Mouse (Mus musculus): ENCODE results near the gene Ly6g6e.

Gene Ly6g6e

GRCm38 (mm10) chr17:35074097-35074496 lies 2.6 kb upstream of the Ly6g6e start:
- no peak for DNase-seq (ENCODE audit: low read depth)

GRCm38 (mm10) chr17:35077285-35077684 lies 583 bp downstream of the Ly6g6e start:
- no peak for DNase-seq (ENCODE audit: low read depth)

DNA sequence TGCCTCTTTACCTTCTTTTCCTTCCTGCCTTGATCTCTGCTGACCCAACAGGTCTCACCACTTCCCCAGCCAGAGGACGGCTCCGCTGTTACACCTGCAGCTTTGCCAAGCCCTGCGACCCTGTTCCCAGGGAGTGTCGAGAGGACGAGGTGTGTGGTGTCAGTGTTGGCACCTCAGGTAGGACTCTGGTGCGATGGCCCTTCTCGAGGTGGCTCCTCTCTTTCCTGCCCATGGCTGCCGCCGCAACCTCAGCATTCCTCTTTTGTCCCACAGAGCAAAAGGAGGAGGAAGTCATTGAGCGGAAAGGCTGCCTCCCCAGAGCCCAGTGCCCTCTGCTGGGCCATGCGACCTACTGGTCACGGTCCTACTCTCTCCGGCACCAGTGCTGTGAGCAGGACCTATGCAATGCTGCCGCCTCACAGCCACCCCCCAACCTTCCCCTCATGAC lies 1.1 kb downstream of the Ly6g6e start, which contains the start of gene Ly6g6d:
TSS of gene Ly6g6d (minus strand) at position 280 of the 448 bp plus-strand sequence.
- DNase-seq (ENCODE audit: low read depth) = no peak

- no peak for DNase-seq (ENCODE audit: low read depth)
Observed at GRCm38 (mm10) chr17:35079778-35080177, 3.1 kb downstream of the Ly6g6e start.

DNA sequence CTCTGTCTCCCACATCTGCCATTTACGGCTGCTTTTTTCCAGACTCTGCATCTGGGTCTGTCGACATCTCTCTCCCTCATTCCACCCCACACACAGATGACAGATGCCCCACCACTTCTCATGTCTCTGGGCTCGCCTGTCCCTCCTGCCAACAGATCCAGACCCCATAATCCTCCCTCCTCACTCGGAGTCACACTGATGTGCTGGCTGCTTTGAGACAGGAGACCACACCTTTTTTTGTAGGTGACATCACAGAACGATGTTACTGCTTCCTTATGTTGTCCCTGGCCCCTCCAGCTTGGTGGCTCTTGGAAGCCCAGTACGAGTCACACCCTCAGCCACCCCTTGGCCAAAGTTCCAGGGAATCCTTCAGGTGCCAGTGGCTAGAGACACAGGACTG lies 3.5 kb downstream of the Ly6g6e start:
- DNase-seq (ENCODE audit: low read depth) = no peak

DNA sequence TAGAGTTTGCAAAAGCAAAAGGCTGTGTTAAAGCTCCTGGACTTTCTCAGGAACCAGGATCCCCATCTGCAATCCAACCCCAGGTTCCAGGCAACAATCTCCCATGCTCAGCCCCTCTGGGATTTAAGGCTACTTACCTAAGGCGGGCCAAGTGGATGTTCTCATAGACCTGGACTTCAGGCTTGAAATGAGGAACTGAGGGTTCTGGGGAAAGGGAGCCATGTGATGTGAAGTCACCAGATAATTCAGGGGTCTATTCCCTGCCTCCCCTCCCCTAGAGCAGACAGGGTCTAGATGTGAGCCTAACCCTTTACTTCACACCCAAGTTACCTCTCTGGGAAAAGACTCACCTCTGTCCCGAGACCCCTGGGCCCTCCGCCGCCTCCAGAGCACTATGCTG lies 4.0 kb downstream of the Ly6g6e start:
- no peak for DNase-seq (ENCODE audit: low read depth)

DNA sequence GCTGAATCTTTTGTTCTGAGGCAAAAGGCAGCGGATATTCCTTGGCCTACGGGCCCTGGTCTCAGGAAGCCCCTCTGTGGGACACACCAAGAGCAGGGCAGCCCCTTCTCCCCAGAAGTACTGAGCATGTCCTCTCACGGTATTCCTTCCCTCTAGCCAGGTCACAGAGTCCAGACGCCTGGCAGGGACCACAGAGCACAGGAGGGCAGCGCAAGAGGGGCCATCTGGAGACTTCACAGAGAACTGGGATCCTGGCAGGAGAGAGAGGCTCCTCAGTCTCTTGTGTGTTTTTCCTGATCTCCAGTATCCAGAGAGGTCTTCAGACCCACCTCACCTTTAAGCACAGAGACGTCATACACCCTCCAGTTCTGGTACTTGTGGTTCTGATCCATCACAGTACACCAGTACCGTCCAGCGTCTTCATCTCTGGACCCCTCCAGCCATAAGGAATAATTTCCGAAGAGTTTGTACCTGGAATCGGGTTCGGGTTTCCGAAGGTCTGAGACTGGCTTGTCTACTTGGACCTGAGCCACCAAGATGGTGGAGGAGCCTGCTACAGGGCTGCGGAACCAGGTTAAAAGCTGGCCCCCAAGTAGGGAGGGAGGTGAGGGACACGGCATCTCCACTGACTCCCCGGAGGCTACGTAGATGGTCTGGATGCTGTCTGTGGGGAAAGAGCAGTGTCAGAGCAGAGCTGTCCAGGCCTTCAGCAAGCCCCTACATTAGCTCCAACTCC lies 6.3 kb downstream of the Ly6g6e start:
- no peak for DNase-seq (ENCODE audit: low read depth)

GRCm38 (mm10) chr17:35083929-35084497 lies 7.3 kb downstream of the Ly6g6e start:
- DNase-seq (ENCODE audit: low read depth) = no peak

DNA sequence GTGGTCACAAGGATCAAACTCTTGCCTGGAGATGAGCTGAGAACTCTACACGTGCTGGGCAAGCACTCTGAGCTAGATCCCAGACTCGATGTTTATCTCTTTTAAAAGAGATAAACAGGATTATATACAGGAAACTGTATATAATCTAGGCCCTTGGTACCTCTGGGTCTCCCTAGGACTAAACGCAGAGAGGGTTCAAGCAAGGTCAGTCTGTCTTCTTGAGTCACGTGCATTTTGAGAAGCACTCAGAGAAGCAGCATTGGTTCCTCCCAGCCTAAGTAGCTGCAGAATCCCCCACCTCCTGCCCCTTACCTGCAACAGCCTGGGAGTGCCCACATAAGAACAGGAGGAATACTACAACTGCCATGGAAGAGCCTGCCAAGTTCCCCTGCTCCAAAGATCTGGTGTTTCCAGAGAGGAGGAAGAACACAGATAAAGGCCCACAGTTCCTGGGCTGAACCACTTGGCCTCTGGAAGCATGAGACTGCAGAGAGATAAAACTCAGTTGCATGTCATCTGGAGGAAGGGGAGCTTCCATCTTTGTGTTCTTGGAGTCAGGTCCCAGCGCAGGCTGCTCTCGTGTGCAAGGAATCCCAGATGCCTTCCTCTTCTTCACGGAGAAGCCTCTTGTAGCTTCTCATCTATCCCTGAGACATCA lies 8.6 kb downstream of the Ly6g6e start, which contains the start of gene Ly6g6f:
TSS of gene Ly6g6f (minus strand) at position 403 of the 658 bp plus-strand sequence.
- DNase-seq (ENCODE audit: low read depth) = no peak

DNA sequence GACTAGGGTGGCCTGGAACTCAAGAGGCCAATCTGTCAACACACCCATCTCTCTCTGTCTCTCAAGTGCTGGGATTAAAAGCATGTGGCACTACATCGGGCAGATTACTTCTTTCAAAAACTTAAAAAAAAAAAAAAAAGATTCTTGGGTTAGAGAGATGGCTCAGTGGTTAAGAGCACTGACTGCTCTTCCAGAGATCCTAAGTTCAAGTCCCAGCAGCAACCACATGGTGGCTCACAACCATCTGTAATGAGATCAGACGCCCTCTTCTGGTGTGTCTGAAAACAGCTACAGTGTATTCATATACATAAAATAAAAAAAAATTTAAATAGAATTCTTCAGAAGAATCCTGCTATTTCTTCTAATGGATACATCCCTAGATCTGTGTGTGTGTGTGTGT lies 11.4 kb downstream of the Ly6g6e start:
- no peak for DNase-seq (ENCODE audit: low read depth)

- peak; percentile 71 for DNase-seq (ENCODE audit: low read depth)
Observed at GRCm38 (mm10) chr17:35088825-35089644, 12.3 kb downstream of the Ly6g6e start, which contains the start of gene Abhd16a. Abhd16a (plus strand) TSS chr17:35089263.

GRCm38 (mm10) chr17:35090166-35090932 lies 13.6 kb downstream of the Ly6g6e start:
- no peak for DNase-seq (ENCODE audit: low read depth)

GRCm38 (mm10) chr17:35092403-35093198 lies 15.9 kb downstream of the Ly6g6e start:
- DNase-seq (ENCODE audit: low read depth) = no peak

GRCm38 (mm10) chr17:35094475-35095365 lies 18.0 kb downstream of the Ly6g6e start:
- DNase-seq (ENCODE audit: low read depth) = no peak

- no peak for DNase-seq (ENCODE audit: low read depth)
Observed at GRCm38 (mm10) chr17:35096597-35096996, 19.9 kb downstream of the Ly6g6e start.

- DNase-seq (ENCODE audit: low read depth) = no peak
Observed at GRCm38 (mm10) chr17:35097164-35097655, 20.5 kb downstream of the Ly6g6e start.

- DNase-seq (ENCODE audit: low read depth) = no peak
Observed at GRCm38 (mm10) chr17:35100196-35100765, 23.6 kb downstream of the Ly6g6e start.

DNA sequence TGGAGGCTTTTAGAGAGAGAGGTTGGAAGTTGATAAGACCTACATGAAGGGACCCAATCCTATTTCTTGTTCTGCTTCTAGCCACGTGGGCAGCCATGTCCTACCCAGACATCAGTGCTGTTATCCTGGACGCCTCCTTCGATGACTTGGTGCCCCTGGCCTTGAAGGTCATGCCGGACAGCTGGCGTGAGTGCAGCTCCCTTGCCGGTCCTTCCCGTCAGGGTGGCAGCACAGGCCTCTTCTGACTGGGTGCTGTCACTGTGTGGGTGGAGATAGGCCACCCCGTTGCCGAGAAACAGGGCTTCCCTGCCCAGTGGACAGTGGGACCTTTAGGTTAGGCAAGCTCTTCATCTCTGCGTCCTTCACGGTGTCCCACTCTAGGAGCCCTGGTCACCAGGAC lies 24.5 kb downstream of the Ly6g6e start:
- no peak for DNase-seq (ENCODE audit: low read depth)

DNA sequence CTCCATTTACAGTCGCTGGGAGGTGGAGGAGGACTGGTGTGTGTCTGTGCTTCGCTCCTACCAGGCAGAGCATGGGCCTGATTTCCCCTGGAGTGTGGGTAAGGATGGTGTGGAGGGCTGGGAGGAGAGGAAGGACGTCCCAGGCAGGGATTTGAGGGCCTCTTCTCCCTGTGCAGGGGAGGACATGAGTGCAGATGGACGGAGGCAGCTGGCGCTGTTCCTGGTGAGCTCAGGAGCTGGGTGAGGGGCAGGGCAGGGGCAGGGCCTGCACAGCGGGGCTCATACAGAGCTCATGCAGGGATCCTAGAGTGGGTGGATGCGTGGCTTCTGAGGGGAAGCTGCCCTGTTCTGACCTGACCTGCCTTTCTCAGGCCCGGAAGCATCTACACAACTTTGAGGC lies 25.6 kb downstream of the Ly6g6e start:
- DNase-seq (ENCODE audit: low read depth) = no peak
